Mouse (Mus musculus) liver, adult 2 months (tissue): ENCODE results near the gene Acnat1.

ENCODE experiments used
- CTCF ChIP-seq: fragments of 200-500 bp; IDR thresholded peaks from 2 replicates; pipeline ENCODE4 v1.5.1; 2011; ENCODE audit warnings: low read depth, low read length, control low read depth
- POLR2A ChIP-seq: fragments of 200-500 bp; IDR thresholded peaks from 2 replicates; pipeline ENCODE4 v1.6.1; 2011; ENCODE audit warnings: low read length, control low read depth; ENCODE audit not compliant: insufficient read depth; ENCODE audit errors: extremely low read depth

GRCm38 (mm10) chr4:49512636-49513035 lies 38.9 kb upstream of the Acnat1 start:
- TF ChIP-seq CTCF (no peak), POLR2A (no peak)
